Mouse (Mus musculus): ENCODE results near the gene Aurkaip1. TPM values are rescaled to one million over a fixed set of nuclear protein-coding genes. Genes with fewer than 3 reads are reported as not detected.
A peak's percentile ranks its signal among the peaks of the same experiment; 100 is the strongest.

The Aurkaip1 gene
- polyA plus RNA-seq, 1 experiment from 2014 or later, result 124 TPM

DNA sequence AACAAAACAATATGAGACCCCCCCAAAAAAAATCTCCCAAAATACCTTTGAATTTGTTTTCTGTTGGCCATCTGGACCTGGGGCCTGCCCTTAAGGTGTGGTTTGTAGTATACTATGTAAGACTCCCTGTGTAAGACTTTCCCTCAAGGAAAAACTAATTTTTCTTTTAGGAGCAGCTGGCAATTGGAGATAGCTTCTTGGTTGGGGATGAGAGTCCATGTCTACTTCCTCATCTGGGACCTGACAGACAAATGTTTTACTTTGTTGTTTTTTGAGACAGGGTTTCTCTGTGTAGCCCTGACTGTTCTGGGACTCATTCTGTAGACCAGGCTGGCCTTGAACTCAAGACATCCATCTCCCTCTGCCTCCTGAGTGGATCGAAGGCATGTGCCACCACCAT, 29.0 kb upstream of the Aurkaip1 start:
- Histone ChIP-seq H3K4me2 (no peak overlapping the region), H3K4me3 (no peak overlapping the region), H3K27ac (no peak overlapping the region), H3K27me3 (no peaks in the 10 kb centered on the region), H3K9ac (no peak overlapping the region), H3K9me3 (replicated peaks) (no peaks in the 10 kb centered on the region), H3K36me3 (0 out of 2 replicates have a peak, but pooled peaks cover 3% of the 10 kb centered on the region), H3K4me1 (replicated peaks) (peaks cover 16% of the 10 kb centered on the region)
- no peak for ATAC-seq (replicated peaks; ENCODE audit: insufficient number of reproducible peaks, insufficient read depth, low FRiP score, low read depth)
- WGBS, result 89% methylated on average over 1 of the region's 1 CpGs

DNA sequence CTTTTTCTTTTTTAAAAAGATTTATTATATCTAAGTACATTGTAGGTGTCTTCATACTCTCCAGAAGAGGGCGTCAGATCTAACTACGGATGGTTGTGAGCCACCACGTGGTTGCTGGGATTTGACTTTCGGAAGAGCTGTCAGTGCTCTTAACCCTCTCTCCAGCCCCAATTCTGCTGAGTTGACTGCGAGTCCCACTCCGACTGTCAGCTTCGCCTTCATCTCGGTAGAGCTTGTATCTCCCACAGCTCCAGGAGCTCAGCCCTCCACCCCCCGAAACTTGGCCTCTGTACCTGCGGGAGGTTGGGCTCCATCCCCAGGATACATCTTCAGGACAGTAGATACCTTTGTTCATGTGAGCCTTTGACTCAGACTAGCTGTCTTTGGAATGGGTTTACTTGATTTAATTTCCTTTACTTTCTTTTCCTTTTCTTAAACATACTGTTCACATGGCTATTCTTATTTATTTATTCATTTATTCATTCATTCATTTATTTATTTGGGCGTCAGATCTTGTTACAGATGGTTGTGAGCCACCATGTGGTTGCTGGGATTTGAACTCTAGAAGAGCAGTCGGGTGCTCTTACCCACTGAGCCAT, 28.2 kb upstream of the Aurkaip1 start, which contains the start of gene Mrpl20:
Gene Mrpl20, plus strand, starts transcription at position 138 of the 599 bp plus-strand sequence.
- Histone ChIP-seq H3K9ac (peak within 1 kb of the TSS; percentile 70), H3K36me3 (peaks cover 9% of the 10 kb centered on the region), H3K27me3 (no peaks in the 10 kb centered on the region), H3K9me3 (replicated peaks) (no peaks in the 10 kb centered on the region), H3K4me1 (replicated peaks) (peaks cover 16% of the 10 kb centered on the region), H3K4me3 (peak within 1 kb of the TSS; percentile 65), H3K27ac (peak within 1 kb of the TSS; percentile 63), H3K4me2 (peak within 1 kb of the TSS; percentile 65)
- 7% methylated on average over 12 of the region's 12 CpGs for WGBS
- ATAC-seq (replicated peaks; ENCODE audit: insufficient number of reproducible peaks, insufficient read depth, low FRiP score, low read depth), result no peak

DNA sequence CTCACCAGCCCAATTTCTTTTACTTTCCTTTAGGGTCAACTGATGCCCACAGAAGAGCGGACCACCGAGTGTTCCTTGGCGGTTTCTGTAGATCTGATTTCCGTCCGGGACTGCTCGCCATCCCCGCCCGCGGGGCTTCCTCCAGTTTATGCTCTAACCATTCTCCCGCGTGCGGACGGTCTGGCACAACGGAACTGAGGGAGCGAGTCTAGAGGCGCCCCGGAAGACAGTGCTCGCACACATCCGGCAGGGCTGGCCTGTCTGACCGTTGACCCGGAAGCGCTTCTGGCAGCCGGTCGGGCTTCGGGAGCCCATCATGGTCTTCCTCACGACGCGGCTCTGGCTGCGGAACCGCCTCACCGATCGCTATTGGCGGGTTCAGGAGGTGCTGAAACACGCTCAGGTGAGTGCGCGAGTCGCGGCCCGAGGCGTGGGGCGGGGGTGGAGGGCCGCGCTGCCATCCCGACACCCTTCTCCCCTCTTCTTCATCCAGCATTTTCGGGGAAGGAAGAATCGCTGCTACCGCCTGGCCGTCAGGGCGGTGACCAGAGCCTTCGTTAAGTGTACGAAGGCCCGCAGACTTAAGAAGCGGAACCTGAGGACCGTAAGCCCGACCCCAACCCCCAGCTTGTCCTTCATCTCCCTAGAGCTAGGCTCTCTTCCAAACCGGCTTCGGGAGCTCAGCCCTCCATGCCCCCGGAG, 27.6 kb upstream of the Aurkaip1 start:
- Histone ChIP-seq H3K9me3 (replicated peaks) (no peaks in the 10 kb centered on the region), H3K36me3 (peaks cover 15% of the 10 kb centered on the region), H3K4me2 (peak overlapping the region; percentile 65), H3K4me1 (replicated peaks) (peaks cover 16% of the 10 kb centered on the region), H3K9ac (peak overlapping the region; percentile 70), H3K27me3 (no peaks in the 10 kb centered on the region), H3K27ac (peak overlapping the region; percentile 63), H3K4me3 (peak overlapping the region; percentile 65)
- under 1% methylated on average over 58 of the region's 58 CpGs for WGBS
- peak; percentile 96 for ATAC-seq (replicated peaks; ENCODE audit: insufficient number of reproducible peaks, insufficient read depth, low FRiP score, low read depth)

DNA sequence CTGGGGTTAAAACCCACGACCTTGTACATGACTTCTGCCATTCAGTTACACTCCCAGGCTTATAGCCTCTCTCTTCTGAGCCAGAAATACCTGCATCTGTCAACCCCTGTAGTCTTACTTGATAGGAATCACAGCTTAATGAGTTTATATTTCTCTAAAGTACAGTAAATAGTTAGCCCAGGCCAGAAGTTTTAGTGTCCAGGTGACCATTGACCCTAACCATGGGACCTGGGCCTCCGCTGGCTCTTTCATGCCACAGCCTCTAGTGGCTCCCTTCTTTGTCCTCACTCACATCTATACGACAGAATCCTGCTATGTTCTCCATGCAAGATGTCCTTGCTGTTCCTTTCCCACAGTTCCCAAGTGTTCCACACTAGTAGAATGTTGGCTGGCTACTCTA, 23.2 kb upstream of the Aurkaip1 start:
- H3K9me3 ChIP-seq (replicated peaks), result no peaks in the 10 kb centered on the region
- no peaks in the 10 kb centered on the region for H3K27me3 ChIP-seq
- no peak overlapping the region for H3K4me3 ChIP-seq
- ATAC-seq (replicated peaks; ENCODE audit: insufficient number of reproducible peaks, insufficient read depth, low FRiP score, low read depth), result no peak
- H3K4me1 ChIP-seq (replicated peaks), result peaks cover 22% of the 10 kb centered on the region
- no peak overlapping the region for H3K4me2 ChIP-seq
- WGBS, result 81% methylated on average over 3 of the region's 3 CpGs
- no peak overlapping the region for H3K9ac ChIP-seq
- peaks cover 39% of the 10 kb centered on the region for H3K36me3 ChIP-seq
- no peak overlapping the region for H3K27ac ChIP-seq

DNA sequence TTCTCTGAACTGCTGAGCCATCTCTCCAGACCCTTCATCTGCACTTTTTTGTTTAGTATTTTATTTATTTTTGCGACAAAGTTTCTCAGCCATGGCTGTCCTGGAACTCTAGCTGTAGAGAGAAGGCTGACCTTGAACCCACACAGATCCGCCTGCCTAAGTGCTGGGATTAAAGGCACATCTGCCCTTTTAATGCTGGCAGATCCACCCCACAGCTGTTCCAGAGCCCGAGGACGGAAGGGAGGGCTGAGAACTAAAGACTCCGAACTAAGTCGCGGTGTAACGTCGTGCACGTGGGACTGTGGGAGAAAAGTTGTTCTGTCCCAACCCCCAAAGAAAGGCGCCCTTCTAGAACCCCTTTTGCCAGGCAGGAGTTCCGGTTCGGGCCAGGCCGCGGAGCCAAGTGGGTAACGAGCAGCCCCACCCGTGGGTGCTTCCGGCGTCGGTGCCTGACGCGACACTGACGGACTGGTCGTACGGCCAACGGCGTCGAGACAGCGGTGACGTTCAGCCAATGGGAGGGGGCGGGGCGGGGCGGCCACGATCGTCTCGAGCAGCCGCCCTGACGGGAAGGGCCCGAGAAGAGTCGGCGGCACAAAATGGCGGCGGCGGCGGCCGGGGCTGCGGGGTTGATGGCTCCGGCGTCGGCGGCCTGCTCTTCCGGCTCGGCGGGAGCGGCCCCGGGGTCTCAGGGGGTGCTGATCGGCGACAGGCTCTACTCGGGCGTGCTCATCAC, 19.0 kb upstream of the Aurkaip1 start, which contains the start of gene Ccnl2:
Gene Ccnl2, plus strand, starts transcription at position 561 of the 736 bp plus-strand sequence.
- Histone ChIP-seq H3K4me3 (peak within 1 kb of the TSS; percentile 92), H3K9me3 (replicated peaks) (no peaks in the 10 kb centered on the region), H3K36me3 (peaks cover 63% of the 10 kb centered on the region), H3K9ac (peak within 1 kb of the TSS; percentile 94), H3K4me1 (replicated peaks) (peaks cover 20% of the 10 kb centered on the region), H3K4me2 (peak within 1 kb of the TSS; percentile 78), H3K27ac (peak within 1 kb of the TSS; percentile 95), H3K27me3 (no peaks in the 10 kb centered on the region)
- peak; percentile 99 for ATAC-seq (replicated peaks; ENCODE audit: insufficient number of reproducible peaks, insufficient read depth, low FRiP score, low read depth)
- under 1% methylated on average over 60 of the region's 60 CpGs for WGBS

DNA sequence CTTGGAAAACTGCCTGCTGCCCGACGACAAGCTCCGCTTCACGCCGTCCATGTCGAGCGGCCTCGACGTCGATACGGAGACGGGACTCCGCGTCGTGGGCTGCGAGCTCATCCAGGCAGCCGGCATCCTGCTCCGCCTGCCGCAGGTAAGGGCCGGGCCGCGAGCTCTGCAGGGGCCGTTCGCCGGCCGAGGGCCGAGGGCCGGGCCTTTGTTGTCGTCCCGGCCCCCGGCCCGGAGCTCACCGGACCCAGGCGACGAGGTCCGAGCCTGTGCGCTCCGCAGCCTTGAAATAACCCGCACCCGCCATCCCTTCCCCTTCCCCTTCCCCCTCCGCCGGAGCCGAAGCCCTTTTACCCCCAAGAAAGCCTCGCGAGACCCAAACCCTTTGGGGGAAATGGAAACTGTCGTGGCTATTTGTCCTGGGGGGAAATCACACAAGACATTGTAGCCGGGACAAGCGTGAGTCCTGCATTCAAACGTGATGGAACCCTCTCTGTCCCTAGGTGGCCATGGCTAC, 18.3 kb upstream of the Aurkaip1 start:
- WGBS, result under 1% methylated on average over 49 of the region's 49 CpGs
- ATAC-seq (replicated peaks; ENCODE audit: insufficient number of reproducible peaks, insufficient read depth, low FRiP score, low read depth), result peak; percentile 37
- peak overlapping the region; percentile 94 for H3K9ac ChIP-seq
- no peaks in the 10 kb centered on the region for H3K27me3 ChIP-seq
- H3K4me3 ChIP-seq, result peak overlapping the region; percentile 92
- H3K27ac ChIP-seq, result peak overlapping the region; percentile 95
- H3K9me3 ChIP-seq (replicated peaks), result no peaks in the 10 kb centered on the region
- peak overlapping the region; percentile 71 for H3K4me2 ChIP-seq
- H3K36me3 ChIP-seq, result peaks cover 64% of the 10 kb centered on the region
- peaks cover 20% of the 10 kb centered on the region for H3K4me1 ChIP-seq (replicated peaks)

DNA sequence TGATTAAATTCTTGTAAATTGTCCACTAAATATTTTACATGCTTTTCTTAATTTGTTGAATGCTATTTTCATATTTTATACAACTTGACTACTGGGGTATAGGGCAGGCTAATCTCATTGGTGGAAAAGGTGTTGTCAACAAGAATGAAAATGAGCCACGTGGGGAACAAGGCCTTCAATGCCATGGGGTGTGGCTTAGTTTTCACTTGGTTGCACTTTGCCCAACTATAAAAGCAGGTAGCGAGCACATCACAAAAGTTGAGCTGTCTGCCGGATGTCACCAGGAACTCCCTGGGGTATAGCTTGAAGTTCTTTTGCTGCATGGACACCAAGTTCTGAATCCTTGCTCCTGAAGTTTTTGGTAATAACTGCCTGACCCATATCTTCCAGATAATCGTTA, 13.5 kb upstream of the Aurkaip1 start:
- ATAC-seq (replicated peaks; ENCODE audit: insufficient number of reproducible peaks, insufficient read depth, low FRiP score, low read depth), result no peak
- H3K36me3 ChIP-seq, result peaks cover 79% of the 10 kb centered on the region
- H3K27me3 ChIP-seq, result no peaks in the 10 kb centered on the region
- 85% methylated on average over 4 of the region's 4 CpGs for WGBS
- H3K4me1 ChIP-seq (replicated peaks), result peaks cover 11% of the 10 kb centered on the region
- no peaks in the 10 kb centered on the region for H3K9me3 ChIP-seq (replicated peaks)
- H3K27ac ChIP-seq, result no peak overlapping the region
- no peak overlapping the region for H3K4me2 ChIP-seq
- no peak overlapping the region for H3K4me3 ChIP-seq
- no peak overlapping the region for H3K9ac ChIP-seq

DNA sequence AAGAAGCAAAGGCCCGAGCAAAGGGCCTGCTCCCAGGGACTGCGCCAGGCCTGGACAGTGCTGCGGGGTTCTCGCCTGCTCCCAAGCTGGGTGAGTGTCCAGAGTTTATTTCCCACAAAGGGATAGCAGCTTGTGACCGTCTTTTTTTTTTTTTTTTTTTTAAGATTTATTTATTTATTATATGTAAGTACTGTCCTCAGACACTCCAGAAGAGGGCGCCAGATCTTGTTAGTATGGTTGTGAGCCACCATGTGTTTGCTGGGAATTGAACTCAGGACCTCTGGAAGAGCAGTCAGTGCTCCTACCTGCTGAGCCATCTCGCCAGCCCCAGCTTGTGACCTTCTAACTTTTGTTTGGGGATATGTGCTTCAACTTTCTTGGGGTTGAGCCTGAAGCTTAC, 10.0 kb upstream of the Aurkaip1 start:
- H3K4me2 ChIP-seq, result no peak overlapping the region
- 76% methylated on average over 7 of the region's 7 CpGs for WGBS

DNA sequence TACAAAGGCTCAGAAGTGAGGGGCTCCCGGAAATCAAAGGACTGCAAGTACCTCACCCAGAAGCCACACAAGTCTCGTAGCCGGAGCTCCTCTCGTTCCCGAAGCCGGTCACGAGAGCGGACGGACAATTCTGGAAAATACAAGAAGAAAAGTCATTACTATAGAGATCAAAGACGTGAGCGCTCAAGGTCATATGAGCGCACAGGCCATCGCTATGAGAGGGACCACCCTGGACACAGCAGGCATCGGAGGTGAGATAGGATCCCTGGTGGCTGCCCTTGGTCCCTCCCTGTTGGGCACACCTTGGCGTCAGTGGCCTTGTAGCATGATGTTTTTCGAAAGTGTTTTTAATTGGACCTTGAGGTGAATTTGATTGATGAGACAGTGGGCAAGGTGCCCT, 7.6 kb upstream of the Aurkaip1 start:
- H3K9ac ChIP-seq, result no peak overlapping the region
- WGBS, result 93% methylated on average over 16 of the region's 16 CpGs
- no peak overlapping the region for H3K4me2 ChIP-seq
- no peak for ATAC-seq (replicated peaks; ENCODE audit: insufficient number of reproducible peaks, insufficient read depth, low FRiP score, low read depth)
- H3K36me3 ChIP-seq, result peaks cover 90% of the 10 kb centered on the region
- no peak overlapping the region for H3K4me3 ChIP-seq
- H3K27ac ChIP-seq, result no peak overlapping the region
- H3K9me3 ChIP-seq (replicated peaks), result no peaks in the 10 kb centered on the region
- no peaks in the 10 kb centered on the region for H3K4me1 ChIP-seq (replicated peaks)
- H3K27me3 ChIP-seq, result no peaks in the 10 kb centered on the region

More for the DNA sequence above, 10.0 kb upstream of the Aurkaip1 start:
- H3K9me3 ChIP-seq (replicated peaks), result no peaks in the 10 kb centered on the region
- H3K27ac ChIP-seq, result no peak overlapping the region
- no peak overlapping the region for H3K4me3 ChIP-seq
- peaks cover 94% of the 10 kb centered on the region for H3K36me3 ChIP-seq
- ATAC-seq (replicated peaks; ENCODE audit: insufficient number of reproducible peaks, insufficient read depth, low FRiP score, low read depth), result no peak
- no peak overlapping the region for H3K9ac ChIP-seq
- H3K27me3 ChIP-seq, result no peaks in the 10 kb centered on the region
- no peaks in the 10 kb centered on the region for H3K4me1 ChIP-seq (replicated peaks)

DNA sequence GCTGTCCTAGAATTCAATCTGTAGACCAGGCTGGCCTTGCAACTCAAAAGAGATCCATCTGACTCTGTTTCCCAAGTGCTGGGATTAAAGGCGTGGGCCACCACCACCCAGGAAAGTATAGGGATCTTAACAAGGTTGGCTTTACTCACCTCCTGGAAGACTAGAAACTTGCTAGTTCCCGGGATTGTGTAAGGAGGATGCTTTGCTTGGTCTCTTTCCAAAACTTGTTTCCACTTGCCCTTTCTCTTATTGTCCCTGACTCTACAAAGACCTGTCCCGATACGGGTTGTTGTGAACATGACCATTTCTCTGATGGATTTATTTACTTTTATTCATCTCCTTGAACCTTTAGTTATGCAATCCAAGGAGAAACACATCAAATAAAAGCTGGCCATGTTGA, 1.2 kb upstream of the Aurkaip1 start:
- WGBS, result 88% methylated on average over 4 of the region's 4 CpGs
- Histone ChIP-seq H3K4me3 (no peak overlapping the region), H3K4me1 (replicated peaks) (peaks cover 28% of the 10 kb centered on the region), H3K9ac (no peak overlapping the region), H3K9me3 (replicated peaks) (no peaks in the 10 kb centered on the region), H3K4me2 (no peak overlapping the region), H3K27me3 (no peaks in the 10 kb centered on the region), H3K36me3 (peaks cover 35% of the 10 kb centered on the region), H3K27ac (no peak overlapping the region)
- no peak for ATAC-seq (replicated peaks; ENCODE audit: insufficient number of reproducible peaks, insufficient read depth, low FRiP score, low read depth)

DNA sequence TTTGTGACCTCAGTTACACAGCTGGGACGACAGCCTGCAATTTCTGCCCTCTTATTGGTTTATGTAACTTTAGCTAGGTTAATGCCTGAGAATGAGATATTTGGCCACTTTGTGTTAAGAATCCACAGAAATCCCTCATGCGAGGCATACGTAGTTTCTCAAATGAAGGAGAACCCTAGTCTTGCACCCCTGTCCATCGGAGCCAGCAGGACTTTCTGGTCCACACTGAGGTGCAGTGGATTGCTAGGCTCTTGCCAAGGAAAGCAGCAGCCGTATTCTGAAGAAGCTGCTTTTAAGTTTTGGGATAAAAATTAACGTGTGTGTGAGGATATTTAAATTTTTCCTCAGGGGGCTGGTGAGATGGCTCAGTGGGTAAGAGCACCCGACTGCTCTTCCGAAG, 476 bp upstream of the Aurkaip1 start:
- no peak for ATAC-seq (replicated peaks; ENCODE audit: insufficient number of reproducible peaks, insufficient read depth, low FRiP score, low read depth)
- peak overlapping the region; percentile 83 for H3K4me2 ChIP-seq
- 0 out of 2 replicates have a peak overlapping the region, but pooled peaks have one; percentile 15 for H3K27ac ChIP-seq
- H3K4me1 ChIP-seq (replicated peaks), result peaks cover 28% of the 10 kb centered on the region
- no peaks in the 10 kb centered on the region for H3K27me3 ChIP-seq
- WGBS, result 51% methylated on average over 8 of the region's 8 CpGs
- no peaks in the 10 kb centered on the region for H3K9me3 ChIP-seq (replicated peaks)
- peak overlapping the region; percentile 66 for H3K4me3 ChIP-seq
- H3K36me3 ChIP-seq, result peaks cover 27% of the 10 kb centered on the region
- no peak overlapping the region for H3K9ac ChIP-seq
